Mouse (Mus musculus): ENCODE data around the gene Plscr3. TPM values are rescaled to one million over a fixed set of nuclear protein-coding genes. Genes with fewer than 3 reads are reported as not detected.
A peak's percentile ranks its signal among the peaks of the same experiment; 100 is the strongest.

Gene Plscr3
- polyA plus RNA-seq, 1 experiment: 35.4 TPM

DNA sequence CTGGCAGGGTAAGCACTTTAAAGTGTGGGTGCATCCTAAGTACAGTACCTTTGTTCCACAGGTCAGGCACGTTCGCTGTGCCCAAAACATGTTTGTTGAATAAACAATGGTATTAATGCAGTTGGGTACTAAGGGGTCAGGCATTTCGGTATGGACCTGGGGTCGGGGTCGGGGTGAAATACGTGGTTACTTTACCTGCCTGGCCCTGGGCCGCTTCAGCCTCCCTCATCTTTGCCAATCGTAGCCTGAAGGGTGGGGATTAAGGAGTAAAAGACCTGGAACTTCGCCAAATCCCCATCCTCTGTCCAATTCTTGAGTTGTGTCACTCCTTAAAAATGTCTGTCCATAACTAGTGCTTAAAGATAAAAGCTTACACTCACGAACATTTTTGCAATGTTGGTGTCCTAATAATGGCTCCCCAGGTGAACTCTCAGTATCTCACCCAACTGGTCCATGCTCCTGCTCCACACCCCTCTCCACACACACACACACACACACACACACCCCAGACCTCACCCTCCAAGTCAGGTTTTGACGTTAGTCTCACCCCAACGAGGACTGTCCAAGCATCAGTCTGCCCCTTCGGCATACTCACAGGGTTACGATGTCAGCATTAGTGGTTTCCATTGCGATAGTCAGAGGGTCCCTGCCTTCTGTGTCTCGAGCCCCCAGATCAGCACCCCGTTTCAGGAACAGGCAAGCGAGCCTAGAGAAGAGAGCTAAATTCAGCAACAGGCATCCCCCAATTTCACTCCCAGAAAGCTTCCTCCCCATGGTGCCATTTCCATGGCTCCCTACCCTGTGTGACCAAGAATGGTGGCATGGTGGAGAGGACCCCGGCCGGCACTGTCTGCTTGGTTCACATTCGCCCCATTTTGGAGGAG, 35.9 kb downstream of the Plscr3 start:
- peaks cover 5% of the 10 kb centered on the region; the same call in 1 of the 2 replicates for H3K4me1 ChIP-seq (ENCODE audit: control insufficient read depth, insufficient read depth, insufficient read length)
- peak overlapping the region; percentile 70; the same call in 1 of the 2 replicates for H3K4me3 ChIP-seq (ENCODE audit: extremely low read depth, insufficient read depth, insufficient read length)
- H3K27me3 ChIP-seq (ENCODE audit: control insufficient read depth, insufficient read depth, low read length): no peaks in the 10 kb centered on the region
- TF ChIP-seq CTCF (IDR thresholded peaks at IDR 0.05; ENCODE audit: extremely low read depth, insufficient read depth, insufficient read length, insufficient replicate concordance) (no peak), POLR2A (IDR thresholded peaks at IDR 0.05; ENCODE audit: low read depth, low read length) (no peak)
- 86% methylated on average over 21 of the region's 21 CpGs for WGBS
- DNase-seq (ENCODE audit: low read depth in 1 of 2, low spot score in 2 of 2): no peak
- peaks cover 26% of the 10 kb centered on the region for H3K36me3 ChIP-seq (ENCODE audit: control insufficient read depth, insufficient read depth, low read length)
- H3K27ac ChIP-seq (ENCODE audit: insufficient read depth, low read length): peak overlapping the region; percentile 93

DNA sequence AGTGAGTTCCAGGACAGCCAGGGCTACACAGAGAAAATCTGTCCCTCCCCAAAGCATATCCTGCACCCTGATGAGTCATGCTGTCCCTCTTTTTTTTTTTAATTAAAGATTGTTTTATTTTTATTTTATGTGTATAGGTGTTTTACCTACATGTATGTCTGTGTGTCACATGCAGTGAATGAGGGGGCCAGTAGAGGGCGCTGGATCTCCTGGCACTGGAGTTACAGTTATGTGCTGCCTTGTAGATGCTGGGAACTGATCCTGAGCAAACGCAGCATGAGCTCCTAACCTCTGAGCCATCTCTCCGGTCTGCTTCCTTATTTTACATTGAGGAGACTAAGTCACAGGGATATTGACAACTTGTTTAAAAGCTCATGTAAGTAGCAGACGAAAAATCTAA, 36.9 kb downstream of the Plscr3 start:
- H3K36me3 ChIP-seq (ENCODE audit: control insufficient read depth, insufficient read depth, low read length): peaks cover 31% of the 10 kb centered on the region
- peak; percentile 38; the same call in 1 of the 2 replicates for TF ChIP-seq CTCF (IDR thresholded peaks at IDR 0.05; ENCODE audit: extremely low read depth, insufficient read depth, insufficient read length, insufficient replicate concordance)
- no peak for TF ChIP-seq POLR2A (IDR thresholded peaks at IDR 0.05; ENCODE audit: low read depth, low read length)
- no peak overlapping the region for H3K27ac ChIP-seq (ENCODE audit: insufficient read depth, low read length)
- H3K4me1 ChIP-seq (ENCODE audit: control insufficient read depth, insufficient read depth, insufficient read length): peaks cover 5% of the 10 kb centered on the region; the same call in 1 of the 2 replicates
- no peak overlapping the region for H3K4me3 ChIP-seq (ENCODE audit: extremely low read depth, insufficient read depth, insufficient read length)
- no peaks in the 10 kb centered on the region for H3K27me3 ChIP-seq (ENCODE audit: control insufficient read depth, insufficient read depth, low read length)
- peak in 1 of 2 experiments; percentile 58 for DNase-seq (ENCODE audit: low read depth in 1 of 2, low spot score in 2 of 2)
- 85% methylated on average over 4 of the region's 4 CpGs for WGBS

DNA sequence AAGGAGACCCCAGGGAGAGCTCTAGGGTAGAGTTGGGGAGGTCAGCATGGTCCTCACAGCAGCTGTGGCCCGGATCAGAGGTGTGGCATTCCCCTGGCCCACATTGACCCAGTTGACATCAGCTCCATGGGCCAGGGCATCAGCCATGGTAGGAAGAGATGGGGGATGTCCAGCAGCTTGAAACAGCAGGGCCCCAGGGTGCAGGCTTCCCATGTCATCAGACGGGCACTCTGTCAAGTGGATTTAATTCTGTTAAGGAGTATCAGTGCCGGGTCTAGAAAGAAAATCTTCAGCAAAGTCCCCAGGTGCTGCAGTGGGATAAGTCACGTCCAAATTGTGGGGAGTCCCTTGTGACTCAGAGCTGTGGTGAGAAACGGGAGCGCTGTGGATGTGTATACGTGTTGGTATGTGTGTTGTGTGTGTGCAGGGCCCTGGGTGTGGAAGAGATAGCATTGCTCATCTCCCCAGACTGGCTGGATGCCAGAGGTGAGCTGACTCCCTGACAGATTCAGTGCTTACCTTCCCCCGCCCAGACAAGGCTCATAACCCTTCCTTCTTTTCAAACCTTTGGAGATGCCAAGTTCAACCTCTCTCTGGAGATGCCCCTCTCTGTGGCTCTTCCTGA, 37.5 kb downstream of the Plscr3 start:
- no peak overlapping the region for H3K4me3 ChIP-seq (ENCODE audit: extremely low read depth, insufficient read depth, insufficient read length)
- H3K4me1 ChIP-seq (ENCODE audit: control insufficient read depth, insufficient read depth, insufficient read length): peaks cover 5% of the 10 kb centered on the region; the same call in 1 of the 2 replicates
- peaks cover 31% of the 10 kb centered on the region for H3K36me3 ChIP-seq (ENCODE audit: control insufficient read depth, insufficient read depth, low read length)
- DNase-seq (ENCODE audit: low read depth in 1 of 2, low spot score in 2 of 2): no peak
- no peaks in the 10 kb centered on the region for H3K27me3 ChIP-seq (ENCODE audit: control insufficient read depth, insufficient read depth, low read length)
- no peak for TF ChIP-seq CTCF (IDR thresholded peaks at IDR 0.05; ENCODE audit: extremely low read depth, insufficient read depth, insufficient read length, insufficient replicate concordance)
- no peak for TF ChIP-seq POLR2A (IDR thresholded peaks at IDR 0.05; ENCODE audit: low read depth, low read length)
- 84% methylated on average over 8 of the region's 8 CpGs for WGBS
- H3K27ac ChIP-seq (ENCODE audit: insufficient read depth, low read length): no peak overlapping the region

DNA sequence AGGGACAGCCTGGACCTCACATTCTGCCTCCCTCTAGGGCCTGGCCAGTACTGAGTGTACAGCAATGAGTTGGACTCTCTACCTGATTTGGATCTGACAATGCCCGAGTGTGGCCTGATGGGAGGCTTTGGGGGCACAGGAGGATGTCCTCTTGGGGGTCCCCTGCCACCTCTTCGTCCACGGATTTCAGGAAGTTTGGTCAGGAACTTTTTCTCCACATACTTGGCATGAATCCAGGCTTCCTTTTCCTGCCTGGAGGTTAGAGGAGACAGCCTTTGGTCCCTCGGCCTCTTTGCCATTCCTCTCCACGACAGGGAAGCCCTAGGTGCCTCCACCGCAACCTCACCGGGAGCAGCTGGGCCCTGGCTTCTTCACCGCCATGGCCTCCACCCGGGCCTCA, 38.1 kb downstream of the Plscr3 start:
- Histone ChIP-seq H3K4me3 (ENCODE audit: extremely low read depth, insufficient read depth, insufficient read length) (no peak overlapping the region), H3K4me1 (ENCODE audit: control insufficient read depth, insufficient read depth, insufficient read length) (peaks cover 5% of the 10 kb centered on the region; the same call in 1 of the 2 replicates), H3K27ac (ENCODE audit: insufficient read depth, low read length) (no peak overlapping the region), H3K36me3 (ENCODE audit: control insufficient read depth, insufficient read depth, low read length) (peaks cover 33% of the 10 kb centered on the region), H3K27me3 (ENCODE audit: control insufficient read depth, insufficient read depth, low read length) (no peaks in the 10 kb centered on the region)
- WGBS: 83% methylated on average over 9 of the region's 9 CpGs
- no peak for DNase-seq (ENCODE audit: low read depth in 1 of 2, low spot score in 2 of 2)
- TF ChIP-seq CTCF (IDR thresholded peaks at IDR 0.05; ENCODE audit: extremely low read depth, insufficient read depth, insufficient read length, insufficient replicate concordance) (no peak), POLR2A (IDR thresholded peaks at IDR 0.05; ENCODE audit: low read depth, low read length) (no peak)

DNA sequence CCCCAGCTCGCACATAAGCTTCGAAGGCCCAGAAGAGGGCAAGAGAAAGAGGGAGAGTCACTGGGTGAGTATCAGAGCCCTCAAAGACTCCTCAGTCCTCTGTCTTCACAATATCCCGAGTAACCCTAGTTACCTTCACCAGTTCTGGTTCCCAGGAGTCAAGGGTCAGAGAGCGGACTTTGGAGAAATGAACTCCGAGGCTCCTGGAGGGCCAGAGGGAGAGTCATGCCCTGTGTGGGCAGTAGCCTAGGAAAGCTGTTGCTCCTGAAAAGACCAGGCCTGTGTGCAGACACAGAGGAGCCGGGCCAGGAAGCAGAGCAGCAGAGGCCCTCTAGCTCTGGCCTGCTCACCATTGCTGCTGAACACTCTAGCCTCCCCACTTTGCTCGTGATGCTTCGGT, 38.5 kb downstream of the Plscr3 start:
- 87% methylated on average over 8 of the region's 8 CpGs for WGBS
- DNase-seq (ENCODE audit: low read depth in 1 of 2, low spot score in 2 of 2): no peak
- H3K4me1 ChIP-seq (ENCODE audit: control insufficient read depth, insufficient read depth, insufficient read length): peaks cover 5% of the 10 kb centered on the region; the same call in 1 of the 2 replicates
- no peak for TF ChIP-seq CTCF (IDR thresholded peaks at IDR 0.05; ENCODE audit: extremely low read depth, insufficient read depth, insufficient read length, insufficient replicate concordance)
- TF ChIP-seq POLR2A (IDR thresholded peaks at IDR 0.05; ENCODE audit: low read depth, low read length): no peak
- no peak overlapping the region for H3K27ac ChIP-seq (ENCODE audit: insufficient read depth, low read length)
- no peaks in the 10 kb centered on the region for H3K27me3 ChIP-seq (ENCODE audit: control insufficient read depth, insufficient read depth, low read length)
- peaks cover 37% of the 10 kb centered on the region for H3K36me3 ChIP-seq (ENCODE audit: control insufficient read depth, insufficient read depth, low read length)
- no peak overlapping the region for H3K4me3 ChIP-seq (ENCODE audit: extremely low read depth, insufficient read depth, insufficient read length)

DNA sequence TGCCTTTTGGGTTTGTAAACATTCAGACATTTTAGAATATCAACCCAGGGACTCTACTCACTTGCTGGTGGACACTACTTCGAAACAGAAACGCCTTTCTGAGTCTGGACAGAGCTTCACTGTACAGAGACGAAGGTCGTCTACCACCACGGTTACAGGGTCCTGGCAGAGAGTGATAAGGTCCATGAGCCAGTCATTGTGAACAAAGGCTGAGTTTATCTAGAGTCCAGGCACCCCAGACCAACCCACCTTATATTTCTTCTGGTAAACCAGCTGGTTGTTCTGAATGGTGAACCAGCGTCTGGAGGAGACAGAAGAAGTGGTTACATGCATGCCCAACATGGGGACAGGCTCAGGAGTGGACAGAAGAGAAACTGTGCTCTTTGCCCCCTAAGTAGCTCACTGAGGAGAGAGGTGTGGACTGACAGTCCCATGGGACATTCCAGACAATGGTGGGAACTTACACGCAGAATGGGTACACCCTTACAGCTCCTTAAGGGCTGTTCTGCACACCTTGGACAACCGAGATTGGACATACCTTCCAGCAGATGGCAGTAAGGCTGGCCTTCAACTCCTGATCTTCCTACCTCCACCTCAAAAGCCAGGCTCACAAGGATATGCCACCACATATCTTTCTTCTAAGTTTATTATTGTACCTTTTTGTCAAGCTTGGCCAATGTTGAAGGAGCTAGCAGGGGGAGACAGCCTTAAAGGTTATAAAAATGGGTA, 40.9 kb downstream of the Plscr3 start:
- Histone ChIP-seq H3K4me1 (ENCODE audit: control insufficient read depth, insufficient read depth, insufficient read length) (peaks cover 5% of the 10 kb centered on the region; the same call in 1 of the 2 replicates), H3K4me3 (ENCODE audit: extremely low read depth, insufficient read depth, insufficient read length) (no peak overlapping the region), H3K36me3 (ENCODE audit: control insufficient read depth, insufficient read depth, low read length) (peaks cover 51% of the 10 kb centered on the region), H3K27ac (ENCODE audit: insufficient read depth, low read length) (no peak overlapping the region), H3K27me3 (ENCODE audit: control insufficient read depth, insufficient read depth, low read length) (no peaks in the 10 kb centered on the region)
- 80% methylated on average over 8 of the region's 8 CpGs for WGBS
- DNase-seq (ENCODE audit: low read depth in 1 of 2, low spot score in 2 of 2): no peak
- TF ChIP-seq CTCF (IDR thresholded peaks at IDR 0.05; ENCODE audit: extremely low read depth, insufficient read depth, insufficient read length, insufficient replicate concordance) (no peak; the same call in 1 of the 2 replicates), POLR2A (IDR thresholded peaks at IDR 0.05; ENCODE audit: low read depth, low read length) (no peak)

Measured in spleen, adult 2 months (tissue).